Mouse (Mus musculus) heart, postnatal 4 days (tissue): ENCODE measurements at regions not wholly inside any gene's neighbourhood (a gene's known extent, or its start where the extent isn't known, plus 50 kb on each side); places are given as distances from the start of the nearest gene placed in this dataset.

Experiments
- DNase-seq: peaks from one replicate; pipeline ENCODE4 v3.0.0; 2021

DNA sequence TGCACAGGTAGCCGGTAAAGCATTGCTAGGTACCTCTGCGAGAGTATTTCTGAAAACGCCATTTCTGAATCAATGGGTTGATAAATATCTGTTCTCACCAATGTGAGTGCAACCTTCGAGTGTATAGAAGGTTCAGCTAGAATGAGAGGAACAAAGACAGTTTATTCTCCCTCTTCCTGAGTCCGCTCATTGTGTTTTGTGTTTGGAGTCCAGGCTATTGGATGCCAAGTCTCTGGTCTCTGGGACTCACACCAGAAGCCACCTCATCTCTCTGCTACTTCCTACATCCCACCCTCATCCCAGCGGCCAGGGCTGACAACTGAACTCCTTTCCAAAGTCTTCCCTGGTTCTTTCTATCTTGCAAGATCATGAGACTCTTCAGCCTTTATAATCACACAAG, 62.7 kb downstream of the Lrrc30 start:
- DNase-seq: no peak

DNA sequence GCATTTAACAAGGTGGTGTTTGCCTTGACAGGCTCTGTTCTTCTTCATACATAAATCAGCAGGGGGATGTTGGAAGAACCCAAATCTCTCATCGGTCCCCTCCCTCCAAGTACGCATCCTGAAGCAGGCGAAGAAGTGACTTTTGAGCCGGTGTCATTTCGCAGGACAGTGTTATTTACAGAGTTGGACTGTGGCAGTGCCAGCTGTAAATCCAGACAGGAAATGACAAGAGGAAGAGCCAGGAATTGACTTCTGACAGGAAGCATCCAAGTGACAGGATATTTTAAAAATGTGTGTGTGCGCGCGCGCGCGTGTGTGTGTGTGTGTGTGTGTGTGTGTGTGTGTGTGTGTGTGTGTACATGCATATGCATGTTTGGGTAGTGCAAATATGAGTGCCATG, 66.3 kb downstream of the Lrrc30 start:
- DNase-seq: no peak

DNA sequence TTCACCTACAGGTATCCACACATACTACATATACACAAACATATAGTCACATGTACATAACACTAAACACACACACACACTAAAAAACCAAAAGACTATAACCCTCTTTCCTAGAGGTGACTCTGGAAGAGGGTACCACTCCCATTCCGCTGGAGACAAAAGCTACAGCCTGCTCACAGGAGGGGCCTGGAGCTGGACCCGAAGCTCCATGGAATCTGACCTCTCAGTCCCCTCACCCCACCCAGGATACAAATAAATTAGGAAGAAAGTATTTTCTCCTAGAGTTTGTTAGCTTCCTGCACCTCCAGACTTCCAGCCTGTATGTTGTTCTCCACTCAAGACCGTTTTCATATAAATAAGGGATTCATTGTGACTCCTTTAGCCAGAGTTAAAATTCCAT, 66.8 kb downstream of the Lrrc30 start:
- no peak for DNase-seq

DNA sequence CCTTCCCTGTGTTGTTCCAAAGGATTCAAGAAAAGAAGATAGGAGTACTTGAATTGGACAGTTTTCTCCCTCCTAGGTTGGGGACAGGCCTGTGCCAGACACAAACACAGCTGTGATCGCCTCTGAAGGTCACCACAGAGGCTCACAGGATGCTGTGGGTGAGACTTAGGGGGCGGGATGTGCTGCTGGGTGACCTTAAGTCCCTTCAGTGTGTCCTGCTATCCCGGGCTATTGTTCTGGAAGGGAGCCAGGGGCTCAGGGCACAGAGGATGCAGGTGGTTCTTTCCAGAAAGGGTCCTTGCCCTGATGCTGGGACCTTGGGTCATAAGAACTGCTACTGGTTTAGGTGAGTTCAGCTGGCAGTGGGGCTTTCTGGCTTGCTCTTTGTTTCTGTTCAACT, 67.7 kb downstream of the Lrrc30 start:
- peak; percentile 31 for DNase-seq

DNA sequence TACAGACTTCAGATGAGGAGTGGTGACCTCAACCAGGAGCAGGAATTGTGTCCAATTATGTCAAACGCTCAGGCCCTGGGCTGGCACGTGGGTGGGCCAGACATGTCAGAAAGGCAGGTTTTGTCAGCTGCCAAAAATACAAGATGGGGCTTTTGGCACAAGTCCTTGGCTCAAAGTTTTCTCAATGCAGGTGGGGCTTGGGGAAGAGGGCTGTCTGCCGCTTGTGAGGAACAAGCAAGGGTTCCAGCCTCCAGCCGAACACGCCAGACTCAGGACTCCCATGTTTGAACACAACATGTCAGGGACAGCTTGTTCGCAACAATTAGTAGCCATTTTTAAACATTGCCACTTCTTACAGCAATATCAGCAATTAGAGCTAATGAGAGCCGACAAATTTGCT, 69.5 kb downstream of the Lrrc30 start:
- no peak for DNase-seq

DNA sequence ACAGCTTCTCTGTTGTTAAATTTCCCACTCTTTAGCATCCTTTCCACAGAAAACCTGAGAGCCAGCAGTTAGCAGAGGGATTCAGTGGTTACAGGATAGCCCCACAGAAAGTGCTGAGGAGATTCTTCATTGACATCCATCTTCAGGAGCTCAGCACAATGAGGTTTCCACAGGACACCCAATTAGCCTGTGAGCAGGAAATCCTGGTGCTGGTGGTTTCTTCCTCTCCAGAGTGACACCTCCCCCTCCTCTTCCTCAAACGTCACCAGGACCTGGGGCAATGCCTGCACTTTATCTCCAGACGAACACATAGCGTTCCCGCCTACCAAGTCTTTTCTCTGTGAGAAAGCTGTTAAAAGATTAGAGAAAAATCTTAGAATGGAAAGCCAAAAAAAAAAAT, 70.7 kb downstream of the Lrrc30 start:
- DNase-seq: no peak

DNA sequence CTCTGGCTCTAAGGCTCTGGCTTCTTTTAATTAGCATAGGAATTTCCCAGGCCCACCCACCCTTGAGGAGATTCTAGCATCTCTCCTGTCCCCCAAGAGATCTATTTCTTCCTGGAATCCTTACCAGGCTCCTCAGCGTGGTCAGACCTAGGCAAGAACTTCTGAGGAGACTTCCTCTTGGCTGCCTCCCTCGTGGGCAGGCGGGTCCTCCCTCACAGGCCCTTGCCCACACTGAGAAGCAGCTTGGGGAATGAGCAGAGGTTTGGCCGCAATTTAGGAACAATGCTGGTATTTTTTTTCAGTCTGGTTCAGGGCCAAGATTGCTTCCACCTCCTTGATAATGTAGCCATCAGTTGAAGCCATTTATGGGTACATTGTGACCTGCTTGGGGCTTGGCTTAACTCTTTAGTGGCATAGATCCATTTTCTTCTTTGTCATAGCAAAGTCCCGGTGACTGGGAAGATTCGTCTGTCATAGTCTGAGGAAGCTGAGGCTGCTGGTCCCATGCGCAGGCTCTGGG, 75.1 kb downstream of the Lrrc30 start:
- peak; percentile 14 for DNase-seq

DNA sequence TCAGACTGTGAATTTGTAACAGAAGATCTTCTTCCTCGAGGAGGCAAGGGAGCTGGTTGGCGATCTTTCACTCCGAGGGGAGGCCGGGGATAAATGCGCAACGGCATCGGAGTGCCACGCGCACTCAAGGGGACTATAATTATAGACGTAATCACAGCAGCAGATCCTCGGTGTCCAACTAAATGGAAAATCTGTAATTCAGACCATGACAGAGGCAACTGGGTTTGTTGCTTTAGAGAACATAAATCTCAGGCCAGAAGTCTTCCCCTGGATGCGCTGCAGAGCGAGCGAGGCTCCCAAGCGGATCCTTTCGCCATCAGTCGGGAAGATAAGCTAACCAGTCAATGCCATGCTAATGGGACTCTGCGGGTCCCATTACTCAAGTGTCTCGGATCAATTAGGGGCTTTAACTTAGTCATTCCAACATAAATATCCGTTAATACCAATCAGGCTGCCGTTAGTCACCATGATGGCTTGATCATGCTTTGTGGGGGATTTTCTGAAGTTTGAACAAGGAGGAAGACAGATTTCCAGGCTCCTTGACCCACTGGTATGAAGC, 79.9 kb downstream of the Lrrc30 start:
- DNase-seq: no peak

DNA sequence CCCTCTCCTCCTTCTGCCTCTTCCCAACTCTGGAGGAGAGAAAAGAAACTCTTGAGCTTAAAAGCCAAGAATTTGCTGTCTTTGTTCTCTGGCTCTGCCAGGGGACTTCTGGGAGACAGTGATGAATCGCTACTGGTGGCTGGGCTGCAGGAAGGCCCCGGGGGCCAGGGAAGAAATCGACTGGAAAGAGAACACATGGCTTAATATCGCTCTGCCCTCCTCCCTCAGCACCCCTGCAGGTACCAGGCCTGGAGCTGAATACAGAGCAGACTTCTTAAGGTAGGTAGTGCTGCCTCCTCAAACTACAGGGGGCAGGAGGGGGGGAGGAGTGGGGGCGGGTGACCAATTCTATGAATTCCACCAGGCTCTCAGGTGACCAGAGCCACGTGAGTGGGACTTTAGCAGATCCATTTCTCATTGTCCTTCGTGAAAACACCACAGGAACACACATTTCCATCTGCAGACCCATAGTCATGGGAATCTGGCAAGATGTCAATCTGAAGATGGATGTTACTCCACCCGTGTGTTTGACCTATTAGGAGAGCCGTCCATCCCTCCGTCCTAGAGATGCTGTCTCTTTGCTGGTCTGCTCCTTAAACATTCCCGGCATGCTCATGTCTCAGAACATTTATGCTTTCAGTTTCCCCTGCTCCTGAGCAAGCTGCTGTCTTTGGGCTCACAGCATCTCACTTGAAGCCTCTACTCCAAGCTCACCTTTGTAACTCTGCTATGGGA, 83.4 kb downstream of the Lrrc30 start:
- no peak for DNase-seq

DNA sequence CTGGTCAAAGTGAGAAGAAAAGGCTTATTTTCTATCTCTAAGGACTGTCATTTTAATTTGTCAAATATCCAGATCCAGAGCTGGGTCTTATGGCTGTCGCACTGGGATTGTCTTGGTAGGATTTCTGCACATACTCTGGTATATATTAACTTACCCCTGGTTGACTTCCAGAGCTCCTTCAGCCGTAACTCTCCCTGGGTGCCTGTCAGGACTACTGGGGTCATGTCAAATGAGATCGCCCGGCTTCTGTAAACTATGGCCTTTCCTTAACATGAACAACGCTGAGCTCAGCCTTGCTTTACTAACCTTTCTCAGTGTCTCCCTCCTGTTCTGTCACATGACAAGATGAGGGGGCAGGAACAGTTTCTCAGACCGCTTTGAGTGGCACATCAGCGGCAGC, 88.1 kb downstream of the Lrrc30 start:
- no peak for DNase-seq

DNA sequence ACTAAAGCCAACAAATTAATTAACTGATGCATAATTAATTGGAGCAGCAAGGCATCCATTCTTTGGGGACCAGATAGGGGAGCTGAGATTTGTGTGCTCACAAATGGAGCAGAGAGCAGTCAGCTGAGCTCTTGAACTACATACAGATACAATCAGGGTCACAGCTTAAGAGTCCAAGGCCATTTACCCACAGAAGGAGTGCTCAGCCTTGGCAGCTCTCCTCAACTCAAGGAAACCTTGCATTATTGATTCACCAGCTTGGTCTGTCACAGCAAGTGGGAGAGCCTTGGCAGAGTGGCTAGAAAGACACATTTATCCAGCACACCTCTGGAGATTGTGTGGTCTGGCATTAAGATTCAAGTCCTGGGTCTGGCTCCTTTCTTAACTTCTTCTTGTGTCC, 100.2 kb downstream of the Lrrc30 start:
- DNase-seq: no peak

DNA sequence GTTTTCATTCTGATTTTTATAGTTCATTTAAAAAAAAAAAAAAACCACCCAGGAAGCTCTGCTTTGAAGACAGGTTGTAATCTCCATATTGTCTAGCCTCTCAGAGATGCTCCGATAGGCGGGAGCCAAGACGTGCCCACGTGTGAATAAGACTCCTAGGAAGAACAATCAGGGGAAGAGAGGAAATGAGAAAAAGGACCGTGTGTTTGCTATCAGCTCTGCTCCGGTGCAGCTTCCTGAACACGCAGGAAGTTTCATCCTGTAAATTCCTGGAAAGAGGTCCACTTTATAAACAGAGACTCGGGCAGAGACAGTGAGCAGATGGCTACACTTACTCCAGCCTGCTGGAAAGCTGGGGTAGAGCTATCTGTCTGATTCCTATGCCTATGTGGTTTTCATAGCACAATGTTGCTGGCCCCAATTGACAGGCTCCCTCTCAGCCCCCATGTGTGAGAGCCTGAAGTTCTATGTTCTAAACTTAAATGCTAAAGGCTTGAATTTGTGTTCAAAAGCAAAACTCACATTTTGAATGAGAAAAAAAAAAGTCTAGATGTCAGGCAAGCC, 111.6 kb downstream of the Lrrc30 start:
- no peak for DNase-seq

DNA sequence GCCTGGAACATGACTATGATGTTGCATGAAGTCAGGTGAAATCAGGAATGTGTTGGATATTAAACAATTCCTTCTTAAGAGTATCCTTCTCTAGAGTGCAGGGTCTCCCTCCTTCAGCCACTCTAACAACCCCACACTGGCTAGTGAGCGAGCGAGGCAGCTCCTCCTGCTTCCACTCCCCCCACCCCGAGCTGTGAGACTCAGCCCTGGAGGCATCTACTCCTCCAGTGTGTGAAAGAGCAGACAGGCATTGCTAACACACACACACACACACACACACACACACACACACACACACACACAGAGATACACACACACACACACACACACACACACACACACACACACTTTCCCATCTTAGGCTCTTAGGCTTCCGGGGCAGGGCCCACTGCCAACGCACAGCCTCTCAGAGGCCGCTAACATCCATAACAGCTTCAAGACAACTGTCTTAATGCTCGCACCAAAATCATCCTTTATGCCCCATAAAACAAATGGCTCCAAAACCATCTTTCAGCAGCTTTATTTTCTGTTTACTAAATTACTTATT, 116.8 kb downstream of the Lrrc30 start:
- peak; percentile 29 for DNase-seq

DNA sequence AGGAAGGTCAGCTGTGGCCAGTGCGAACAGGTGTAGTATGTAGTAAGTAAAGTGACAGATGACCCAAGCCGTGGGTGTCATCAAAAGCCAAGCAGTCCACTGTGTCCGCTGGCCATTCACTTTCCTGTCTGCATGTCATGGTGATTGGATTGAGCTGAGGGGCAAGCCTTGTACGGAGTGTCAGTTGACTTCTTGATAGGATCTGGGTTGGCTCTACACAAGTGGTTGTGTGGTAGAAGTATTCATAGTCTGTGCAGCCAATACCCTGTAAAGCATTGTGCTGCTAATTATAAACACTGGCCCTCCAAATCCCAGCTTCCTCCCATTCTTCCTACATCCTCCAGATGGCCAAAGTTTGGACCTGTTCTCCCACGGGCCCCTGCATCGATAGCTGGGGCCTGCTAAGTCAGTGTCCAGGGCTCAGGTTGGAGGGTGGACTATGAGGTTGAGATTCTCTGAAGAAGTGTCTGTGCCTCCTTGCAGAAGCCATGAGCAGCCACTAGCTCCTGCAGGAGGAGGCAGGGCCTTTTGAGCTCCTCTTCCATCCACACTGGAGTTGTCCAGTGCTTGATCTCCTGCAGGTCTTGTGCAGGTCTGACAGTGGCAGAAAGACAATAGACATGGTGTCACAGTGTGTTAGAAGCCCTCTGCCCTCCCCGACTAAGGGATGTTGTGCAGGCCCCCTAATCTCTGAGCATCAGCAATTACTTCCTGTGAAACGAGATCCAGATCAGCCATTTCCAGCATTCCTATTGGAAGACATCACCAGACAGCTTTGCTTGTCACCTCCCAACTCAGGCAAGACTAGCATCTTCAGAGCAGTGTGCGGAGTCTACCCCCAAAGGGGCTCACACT, 117.9 kb downstream of the Lrrc30 start:
- DNase-seq: peak; percentile 37

DNA sequence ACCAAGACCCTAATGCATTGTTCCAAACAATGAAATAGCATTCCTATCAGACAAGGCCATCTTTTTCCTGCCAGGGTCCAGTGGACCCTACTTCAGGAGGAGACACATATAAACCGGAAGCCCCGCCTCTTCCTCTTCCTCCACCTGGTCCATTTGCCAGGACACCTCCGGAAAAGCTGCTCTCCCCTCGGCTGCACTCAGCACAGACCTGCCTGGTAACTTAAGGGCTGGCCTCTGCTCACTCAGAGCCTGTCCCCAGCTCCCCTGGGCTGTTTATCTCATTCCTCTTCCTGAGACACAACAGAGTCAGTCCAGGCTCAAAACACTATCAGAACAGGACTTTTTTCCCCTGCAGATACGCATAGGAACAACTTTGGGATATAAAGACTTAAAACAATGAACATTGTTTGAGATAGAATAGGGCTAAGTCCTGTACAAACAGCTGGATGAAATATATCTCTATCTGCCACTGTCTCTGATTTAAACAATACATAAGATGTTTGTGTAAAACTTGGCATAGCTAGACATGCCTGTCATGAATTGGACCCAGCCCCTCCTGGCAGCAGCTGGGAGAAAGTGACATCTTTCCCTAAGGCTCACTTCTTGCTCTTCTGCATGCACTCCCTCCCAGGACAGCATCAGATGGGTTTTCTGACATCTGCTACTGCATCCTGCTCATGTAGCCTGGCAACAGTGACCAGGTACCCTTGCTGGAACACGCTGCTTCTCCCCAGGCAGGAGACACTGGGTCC, 119.6 kb downstream of the Lrrc30 start:
- peak; percentile 66 for DNase-seq

DNA sequence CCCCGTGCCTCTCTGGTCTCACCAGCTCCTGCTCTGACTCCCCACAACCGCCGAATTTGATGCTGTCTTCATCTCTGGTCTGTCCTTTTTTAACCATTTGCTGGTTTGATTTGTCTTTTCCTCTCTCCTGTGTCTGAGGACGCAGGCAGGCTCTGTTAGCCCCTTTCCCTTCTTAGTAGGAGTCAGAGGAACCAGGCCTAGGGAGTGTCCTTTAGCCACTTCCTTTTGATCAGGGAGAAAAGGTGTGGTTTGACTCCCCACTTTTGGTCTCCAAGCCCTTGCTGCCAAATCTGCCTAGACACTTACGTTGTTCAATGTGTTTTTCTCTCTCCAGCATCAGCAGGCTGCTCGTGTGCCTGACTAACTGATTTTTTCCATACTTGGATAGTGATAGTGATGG, 120.5 kb downstream of the Lrrc30 start:
- peak; percentile 25 for DNase-seq

DNA sequence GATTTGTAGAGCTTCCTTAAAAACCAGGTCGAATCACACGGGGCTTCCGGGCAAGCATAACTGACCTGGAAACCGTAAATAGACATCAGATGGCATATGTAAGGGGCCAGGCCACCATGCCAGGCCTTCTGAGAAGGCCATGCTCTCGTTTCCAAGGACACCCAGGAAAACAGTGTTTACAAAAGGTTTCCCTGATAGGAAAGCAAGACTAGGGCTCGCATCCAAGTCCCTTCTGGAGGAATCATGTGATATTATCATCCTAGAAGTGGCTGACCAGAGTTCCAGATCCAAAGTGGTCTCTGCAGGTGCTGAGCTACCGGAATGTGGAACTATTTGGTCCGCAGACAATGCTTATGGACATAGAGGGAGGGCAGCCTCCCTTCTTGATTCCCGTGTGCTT, 122.6 kb downstream of the Lrrc30 start:
- no peak for DNase-seq

DNA sequence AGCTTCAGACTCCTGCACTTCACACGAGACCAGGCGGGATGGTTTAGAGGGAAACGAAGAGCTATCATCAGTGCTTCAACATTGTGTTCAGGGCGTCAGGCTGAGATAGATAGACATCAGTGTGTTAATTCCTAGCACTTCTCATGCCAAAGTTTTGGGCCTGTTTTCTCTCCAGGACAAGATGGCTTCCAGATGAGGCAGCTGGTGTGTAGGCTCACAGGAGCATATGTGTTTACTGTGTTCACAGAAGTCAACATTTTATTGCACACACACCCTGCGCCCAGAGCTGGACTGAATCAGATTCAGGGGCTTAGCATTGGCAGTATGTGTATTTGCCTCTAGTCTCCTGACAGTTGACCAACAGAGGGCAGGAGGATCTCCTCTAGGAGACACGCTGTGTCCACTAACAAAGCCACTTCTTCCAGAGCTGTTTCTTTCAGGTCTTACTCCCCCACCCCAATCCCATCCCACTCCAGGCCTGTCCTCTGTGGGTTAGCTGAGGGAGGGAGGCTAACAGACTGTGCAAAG, 123.4 kb downstream of the Lrrc30 start:
- DNase-seq: no peak

DNA sequence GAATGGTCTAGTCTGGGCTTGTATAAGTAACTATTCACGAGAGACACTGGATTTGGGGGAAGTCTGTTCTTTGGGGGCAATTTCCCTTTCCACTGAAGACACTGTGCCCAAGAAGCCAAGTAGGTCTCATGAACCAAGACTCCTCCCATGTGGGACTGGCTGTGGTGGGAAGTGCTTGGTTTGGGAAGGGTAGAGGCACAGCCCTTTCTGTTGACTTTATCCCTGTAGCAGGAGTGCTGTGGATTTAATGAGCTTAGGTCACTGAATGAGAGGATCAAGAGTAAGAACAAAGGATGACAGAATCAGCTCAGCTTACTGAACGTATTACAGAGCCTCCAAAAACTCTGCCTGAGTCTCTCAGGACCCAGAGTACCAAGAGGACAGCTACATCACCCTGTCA, 124.2 kb downstream of the Lrrc30 start:
- DNase-seq: no peak

DNA sequence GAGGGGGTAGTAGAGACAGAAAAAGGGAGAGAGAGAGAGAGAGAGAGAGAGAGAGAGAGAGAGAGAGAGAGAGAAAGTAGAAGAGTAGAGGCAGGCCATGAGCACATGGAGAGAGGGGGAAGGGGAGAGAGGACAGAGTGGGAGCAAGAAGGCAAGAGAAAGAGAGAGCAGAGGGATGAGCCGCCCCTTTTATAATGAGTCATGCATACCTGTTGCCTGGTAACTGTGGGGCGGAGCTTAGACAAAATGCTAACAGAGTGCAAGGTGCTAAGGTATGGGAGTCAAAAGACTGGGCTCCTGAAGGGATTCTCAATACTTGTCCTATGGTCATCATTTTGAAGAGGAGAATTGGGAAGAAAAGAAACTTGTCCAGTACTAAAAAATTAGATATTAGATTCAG, 126.1 kb downstream of the Lrrc30 start:
- no peak for DNase-seq

DNA sequence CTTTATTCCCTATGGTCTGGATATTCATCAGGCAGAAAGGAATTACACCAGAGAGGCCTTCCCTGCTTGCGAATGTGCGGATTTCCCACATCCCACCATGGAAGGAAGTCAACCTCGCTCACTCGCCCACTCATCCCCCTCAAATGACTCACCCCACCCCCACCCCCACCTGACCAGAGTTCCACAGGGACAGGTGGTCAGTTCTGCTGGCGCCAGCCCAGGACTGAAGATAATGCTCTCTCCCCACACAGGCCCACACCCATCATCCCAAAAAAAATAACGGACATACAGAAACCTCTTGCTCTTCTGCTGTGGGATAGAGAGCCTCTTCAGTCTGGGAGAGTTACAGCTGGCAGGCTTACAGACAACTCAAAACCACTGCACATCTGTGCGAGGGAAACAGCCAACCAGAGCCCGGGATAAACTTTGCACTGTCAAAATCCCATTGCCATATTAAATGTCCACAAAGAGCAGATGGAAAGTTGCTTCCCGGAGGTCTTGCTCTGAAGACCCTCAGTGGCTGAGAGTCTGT, 128.0 kb downstream of the Lrrc30 start:
- DNase-seq: no peak
